Mouse (Mus musculus): ENCODE measurements around the gene Akr1cl. TPM values are rescaled to one million over a fixed set of nuclear protein-coding genes. Genes with fewer than 3 reads are reported as not detected.

The Akr1cl gene
- polyA plus RNA-seq, 1 experiment, result not detected

DNA sequence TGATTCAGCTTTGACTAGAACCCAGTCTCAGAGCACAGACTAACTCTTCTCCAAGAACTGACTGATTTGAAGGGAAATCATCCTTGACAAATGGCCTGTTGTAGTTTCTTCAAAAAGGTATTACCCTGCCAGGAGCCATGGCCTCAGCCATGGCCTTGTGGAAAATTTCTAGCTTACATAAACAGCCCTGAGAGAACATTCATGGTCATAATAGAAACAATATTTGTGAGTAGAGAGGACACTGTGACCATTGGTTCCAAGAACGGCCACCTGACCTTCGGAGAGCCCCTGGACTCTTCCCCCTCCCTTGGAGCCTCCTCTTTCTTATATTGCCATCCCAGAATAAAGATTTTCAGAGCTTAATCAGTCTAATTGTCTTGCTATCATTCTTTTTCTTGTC is 10.9 kb upstream of the Akr1cl start:
- H3K36me3 ChIP-seq (ENCODE audit: control insufficient read depth, insufficient read depth), result no peaks in the 10 kb centered on the region
- no peak for TF ChIP-seq MYOD1 (IDR thresholded peaks at IDR 0.05; ENCODE audit: control insufficient read depth, insufficient read length, low read depth)
- TF ChIP-seq CEBPB (IDR thresholded peaks at IDR 0.05; ENCODE audit: low read depth), result no peak
- no peak for TF ChIP-seq USF1 (IDR thresholded peaks at IDR 0.05; ENCODE audit: low read depth)
- no peak for TF ChIP-seq FOSL1 (IDR thresholded peaks at IDR 0.05; ENCODE audit: insufficient read depth, low read length, poor library complexity, severe bottlenecking)
- no peak for TF ChIP-seq MAX (IDR thresholded peaks at IDR 0.05)
- TF ChIP-seq CTCF (IDR thresholded peaks at IDR 0.05; ENCODE audit: control insufficient read depth, insufficient read depth, insufficient read length), result no peak
- TF ChIP-seq MYOG (IDR thresholded peaks at IDR 0.05; ENCODE audit: control insufficient read depth, extremely low read depth, insufficient read length), result no peak

GRCm38 (mm10) chr1:65041837-65042236 is 9.3 kb upstream of the Akr1cl start:
- no peak for TF ChIP-seq USF1 (IDR thresholded peaks at IDR 0.05; ENCODE audit: low read depth)
- TF ChIP-seq CTCF (IDR thresholded peaks at IDR 0.05; ENCODE audit: control insufficient read depth, insufficient read depth, insufficient read length), result no peak
- no peak for TF ChIP-seq MYOD1 (IDR thresholded peaks at IDR 0.05; ENCODE audit: control insufficient read depth, insufficient read length, low read depth)
- TF ChIP-seq MAX (IDR thresholded peaks at IDR 0.05), result no peak
- H3K27me3 ChIP-seq (ENCODE audit: control insufficient read depth, insufficient read depth, insufficient read length), result peaks cover 4% of the 10 kb centered on the region
- H3K36me3 ChIP-seq (ENCODE audit: control insufficient read depth, insufficient read depth), result no peaks in the 10 kb centered on the region
- H3K4me3 ChIP-seq (ENCODE audit: insufficient read depth, poor library complexity, severe bottlenecking), result no peak overlapping the region
- no peaks in the 10 kb centered on the region for H3K79me2 ChIP-seq (ENCODE audit: control insufficient read depth, insufficient read depth)
- no peaks in the 10 kb centered on the region for H3K79me3 ChIP-seq (ENCODE audit: low read depth)
- H3ac ChIP-seq (ENCODE audit: control insufficient read depth, insufficient read length, low read depth), result no peak overlapping the region

More for the DNA sequence above, 10.9 kb upstream of the Akr1cl start:
- H3ac ChIP-seq (ENCODE audit: control insufficient read depth, insufficient read length, low read depth), result no peak overlapping the region
- peaks cover 4% of the 10 kb centered on the region for H3K27me3 ChIP-seq (ENCODE audit: control insufficient read depth, insufficient read depth, insufficient read length)
- no peak overlapping the region for H3K4me3 ChIP-seq (ENCODE audit: insufficient read depth, poor library complexity, severe bottlenecking)
- no peaks in the 10 kb centered on the region for H3K79me3 ChIP-seq (ENCODE audit: low read depth)
- H3K79me2 ChIP-seq (ENCODE audit: control insufficient read depth, insufficient read depth), result no peaks in the 10 kb centered on the region

- Histone ChIP-seq H3K79me2 (ENCODE audit: control insufficient read depth, insufficient read depth) (no peaks in the 10 kb centered on the region), H3ac (ENCODE audit: control insufficient read depth, insufficient read length, low read depth) (no peak overlapping the region), H3K79me3 (ENCODE audit: low read depth) (no peaks in the 10 kb centered on the region), H3K36me3 (ENCODE audit: control insufficient read depth, insufficient read depth) (no peaks in the 10 kb centered on the region), H3K4me3 (ENCODE audit: insufficient read depth, poor library complexity, severe bottlenecking) (no peak overlapping the region), H3K27me3 (ENCODE audit: control insufficient read depth, insufficient read depth, insufficient read length) (peaks cover 4% of the 10 kb centered on the region)
- no peak for TF ChIP-seq CEBPB (IDR thresholded peaks at IDR 0.05; ENCODE audit: low read depth)
- TF ChIP-seq USF1 (IDR thresholded peaks at IDR 0.05; ENCODE audit: low read depth), result no peak
- TF ChIP-seq MAX (IDR thresholded peaks at IDR 0.05), result no peak
- no peak for TF ChIP-seq MYOD1 (IDR thresholded peaks at IDR 0.05; ENCODE audit: control insufficient read depth, insufficient read length, low read depth)
- TF ChIP-seq FOSL1 (IDR thresholded peaks at IDR 0.05; ENCODE audit: insufficient read depth, low read length, poor library complexity, severe bottlenecking), result no peak
- TF ChIP-seq MYOG (IDR thresholded peaks at IDR 0.05; ENCODE audit: control insufficient read depth, extremely low read depth, insufficient read length), result no peak
- TF ChIP-seq CTCF (IDR thresholded peaks at IDR 0.05; ENCODE audit: control insufficient read depth, insufficient read depth, insufficient read length), result no peak
Measured at GRCm38 (mm10) chr1:65040806-65041205, 8.2 kb upstream of the Akr1cl start.

DNA sequence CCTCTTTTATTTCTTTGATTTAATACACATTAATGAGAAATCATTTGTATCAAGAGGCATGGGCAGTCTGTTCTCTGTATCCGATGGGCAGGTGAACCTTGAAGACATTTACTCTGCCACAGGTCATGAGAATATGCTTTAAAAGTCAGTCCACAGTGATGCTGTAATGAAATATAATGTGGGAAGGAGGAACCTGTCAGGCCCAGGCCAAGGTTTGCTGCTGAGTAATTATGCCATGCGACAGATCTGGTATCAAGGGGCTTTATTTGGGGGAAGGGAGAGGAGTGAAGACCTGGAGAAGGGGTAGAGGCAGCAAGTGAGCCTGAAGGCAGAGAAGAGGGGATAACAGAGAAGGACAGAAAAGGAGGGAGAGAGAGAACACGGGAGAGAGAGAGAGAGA is 7.1 kb upstream of the Akr1cl start:
- Histone ChIP-seq H3K4me3 (ENCODE audit: insufficient read depth, poor library complexity, severe bottlenecking) (no peak overlapping the region), H3K36me3 (ENCODE audit: control insufficient read depth, insufficient read depth) (no peaks in the 10 kb centered on the region), H3K79me2 (ENCODE audit: control insufficient read depth, insufficient read depth) (no peaks in the 10 kb centered on the region), H3ac (ENCODE audit: control insufficient read depth, insufficient read length, low read depth) (no peak overlapping the region), H3K79me3 (ENCODE audit: low read depth) (no peaks in the 10 kb centered on the region), H3K27me3 (ENCODE audit: control insufficient read depth, insufficient read depth, insufficient read length) (peaks cover 4% of the 10 kb centered on the region)
- TF ChIP-seq MAX (IDR thresholded peaks at IDR 0.05) (no peak), MYOD1 (IDR thresholded peaks at IDR 0.05; ENCODE audit: control insufficient read depth, insufficient read length, low read depth) (no peak), MYOG (IDR thresholded peaks at IDR 0.05; ENCODE audit: control insufficient read depth, extremely low read depth, insufficient read length) (no peak), CTCF (IDR thresholded peaks at IDR 0.05; ENCODE audit: control insufficient read depth, insufficient read depth, insufficient read length) (no peak), USF1 (IDR thresholded peaks at IDR 0.05; ENCODE audit: low read depth) (no peak), FOSL1 (IDR thresholded peaks at IDR 0.05; ENCODE audit: insufficient read depth, low read length, poor library complexity, severe bottlenecking) (no peak), CEBPB (IDR thresholded peaks at IDR 0.05; ENCODE audit: low read depth) (no peak)

DNA sequence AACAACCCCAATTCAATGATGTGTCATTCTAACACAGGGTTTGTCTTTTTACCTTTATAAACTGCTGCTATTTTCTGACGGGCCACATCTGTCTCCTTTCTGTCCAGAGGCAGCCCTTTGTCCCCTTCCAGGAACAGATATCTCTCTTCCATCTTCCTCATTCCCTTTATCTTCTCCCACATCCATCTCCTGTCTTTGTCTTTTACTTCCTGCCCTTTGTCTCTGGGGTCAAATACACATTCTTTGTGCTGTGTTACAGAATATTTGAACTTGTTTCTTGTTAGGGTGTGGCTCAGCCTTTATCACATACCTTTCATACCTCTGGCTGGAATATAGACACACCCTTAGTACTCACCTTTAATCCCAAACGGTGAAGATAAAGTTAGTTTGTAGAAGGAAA is 5.0 kb upstream of the Akr1cl start:
- H3K79me3 ChIP-seq (ENCODE audit: low read depth), result no peaks in the 10 kb centered on the region
- H3K36me3 ChIP-seq (ENCODE audit: control insufficient read depth, insufficient read depth), result no peaks in the 10 kb centered on the region
- no peaks in the 10 kb centered on the region for H3K27me3 ChIP-seq (ENCODE audit: control insufficient read depth, insufficient read depth, insufficient read length)
- no peak for TF ChIP-seq FOSL1 (IDR thresholded peaks at IDR 0.05; ENCODE audit: insufficient read depth, low read length, poor library complexity, severe bottlenecking)
- TF ChIP-seq USF1 (IDR thresholded peaks at IDR 0.05; ENCODE audit: low read depth), result no peak
- TF ChIP-seq MYOD1 (IDR thresholded peaks at IDR 0.05; ENCODE audit: control insufficient read depth, insufficient read length, low read depth), result no peak
- TF ChIP-seq CEBPB (IDR thresholded peaks at IDR 0.05; ENCODE audit: low read depth), result no peak
- no peak for TF ChIP-seq MYOG (IDR thresholded peaks at IDR 0.05; ENCODE audit: control insufficient read depth, extremely low read depth, insufficient read length)
- TF ChIP-seq MAX (IDR thresholded peaks at IDR 0.05), result no peak
- no peak for TF ChIP-seq CTCF (IDR thresholded peaks at IDR 0.05; ENCODE audit: control insufficient read depth, insufficient read depth, insufficient read length)
- no peaks in the 10 kb centered on the region for H3K79me2 ChIP-seq (ENCODE audit: control insufficient read depth, insufficient read depth)
- no peak overlapping the region for H3K4me3 ChIP-seq (ENCODE audit: insufficient read depth, poor library complexity, severe bottlenecking)
- no peak overlapping the region for H3ac ChIP-seq (ENCODE audit: control insufficient read depth, insufficient read length, low read depth)

- H3K36me3 ChIP-seq (ENCODE audit: control insufficient read depth, insufficient read depth), result no peaks in the 10 kb centered on the region
- TF ChIP-seq MYOD1 (IDR thresholded peaks at IDR 0.05; ENCODE audit: control insufficient read depth, insufficient read length, low read depth) (no peak), MYOG (IDR thresholded peaks at IDR 0.05; ENCODE audit: control insufficient read depth, extremely low read depth, insufficient read length) (no peak), USF1 (IDR thresholded peaks at IDR 0.05; ENCODE audit: low read depth) (no peak), FOSL1 (IDR thresholded peaks at IDR 0.05; ENCODE audit: insufficient read depth, low read length, poor library complexity, severe bottlenecking) (no peak), CEBPB (IDR thresholded peaks at IDR 0.05; ENCODE audit: low read depth) (no peak), MAX (IDR thresholded peaks at IDR 0.05) (no peak), CTCF (IDR thresholded peaks at IDR 0.05; ENCODE audit: control insufficient read depth, insufficient read depth, insufficient read length) (no peak)
- no peaks in the 10 kb centered on the region for H3K79me2 ChIP-seq (ENCODE audit: control insufficient read depth, insufficient read depth)
- H3K27me3 ChIP-seq (ENCODE audit: control insufficient read depth, insufficient read depth, insufficient read length), result no peaks in the 10 kb centered on the region
- no peak overlapping the region for H3K4me3 ChIP-seq (ENCODE audit: insufficient read depth, poor library complexity, severe bottlenecking)
- no peak overlapping the region for H3ac ChIP-seq (ENCODE audit: control insufficient read depth, insufficient read length, low read depth)
- H3K79me3 ChIP-seq (ENCODE audit: low read depth), result no peaks in the 10 kb centered on the region
Measured at GRCm38 (mm10) chr1:65035513-65035912, 3.0 kb upstream of the Akr1cl start.
